Mouse (Mus musculus) right cerebral cortex, postnatal 36 days (tissue): ENCODE measurements around the gene Hmmr.

Experiments used
- DNase-seq, 2 experiments: peaks; one replicate each; pipeline ENCODE4 v3.0.0; 2022; ENCODE audit warnings: low spot score in 2 of 2, mixed read lengths in 1 of 2

Gene Hmmr

DNA sequence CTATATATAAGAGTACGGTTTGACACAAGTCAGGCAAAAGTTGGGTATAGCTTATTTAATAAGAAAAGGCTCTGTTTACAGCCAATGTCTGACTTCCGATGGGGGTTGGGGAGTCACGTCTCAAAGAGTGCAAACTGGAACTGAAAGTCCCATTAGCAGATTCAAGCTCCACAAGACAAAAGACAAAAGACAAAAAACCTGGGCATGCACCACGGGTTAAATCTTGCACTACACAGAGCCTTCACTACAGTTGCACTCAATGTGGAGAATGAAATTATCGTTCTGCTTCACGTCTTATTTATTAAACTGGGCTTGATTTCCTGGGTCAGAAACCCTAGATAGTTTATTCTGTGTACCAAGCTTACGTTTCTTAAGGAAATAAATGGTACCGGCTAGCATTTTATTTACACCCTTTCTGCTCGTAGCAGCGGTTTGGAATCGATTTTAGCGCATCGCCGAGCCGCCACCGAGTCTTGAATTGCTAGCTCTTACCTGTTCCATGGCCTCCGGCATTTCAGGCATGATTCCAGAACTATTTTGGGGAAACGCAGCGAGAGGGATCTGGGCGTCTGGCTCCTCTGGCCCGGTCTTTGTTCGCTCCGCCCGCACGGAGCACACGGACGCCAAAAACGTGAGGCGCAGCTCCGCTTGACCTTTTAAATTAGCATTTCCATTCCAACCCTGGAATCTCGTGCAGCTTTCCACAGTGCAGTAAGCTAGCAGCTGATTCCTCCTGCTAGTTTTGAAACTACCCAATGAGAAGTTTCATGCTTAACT, 38.7 kb downstream of the Hmmr start:
- DNase-seq = peak; percentile 26 to 38

DNA sequence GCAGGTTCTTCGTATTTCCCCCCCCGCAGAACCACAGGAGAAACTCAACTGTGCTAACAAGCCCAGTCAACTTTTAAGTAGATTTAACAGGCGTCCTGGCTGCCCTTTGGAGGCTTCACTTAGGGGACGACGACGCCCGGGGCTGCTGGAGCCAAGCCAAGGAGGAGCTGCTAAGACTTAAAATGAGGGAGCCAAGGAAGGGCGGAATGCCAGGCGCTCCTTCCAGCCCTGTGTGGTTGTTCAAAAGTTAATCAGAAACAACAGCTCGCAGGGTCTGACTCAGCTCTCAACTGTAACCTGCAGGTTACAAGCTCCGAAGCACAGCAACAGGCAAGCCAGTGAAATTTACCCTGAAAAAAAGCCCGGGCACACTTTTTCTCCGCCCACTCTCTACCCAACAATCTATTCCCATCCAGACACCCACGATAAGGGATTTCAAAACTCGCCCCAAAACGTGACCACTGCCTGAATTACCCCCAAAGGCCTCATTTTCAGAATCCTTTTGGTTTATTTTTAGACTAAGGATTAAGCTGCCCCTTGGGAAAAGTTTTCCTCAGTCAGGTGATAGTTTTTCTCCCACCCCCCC, 39.8 kb downstream of the Hmmr start:
- peak; percentile 34 to 44 for DNase-seq

DNA sequence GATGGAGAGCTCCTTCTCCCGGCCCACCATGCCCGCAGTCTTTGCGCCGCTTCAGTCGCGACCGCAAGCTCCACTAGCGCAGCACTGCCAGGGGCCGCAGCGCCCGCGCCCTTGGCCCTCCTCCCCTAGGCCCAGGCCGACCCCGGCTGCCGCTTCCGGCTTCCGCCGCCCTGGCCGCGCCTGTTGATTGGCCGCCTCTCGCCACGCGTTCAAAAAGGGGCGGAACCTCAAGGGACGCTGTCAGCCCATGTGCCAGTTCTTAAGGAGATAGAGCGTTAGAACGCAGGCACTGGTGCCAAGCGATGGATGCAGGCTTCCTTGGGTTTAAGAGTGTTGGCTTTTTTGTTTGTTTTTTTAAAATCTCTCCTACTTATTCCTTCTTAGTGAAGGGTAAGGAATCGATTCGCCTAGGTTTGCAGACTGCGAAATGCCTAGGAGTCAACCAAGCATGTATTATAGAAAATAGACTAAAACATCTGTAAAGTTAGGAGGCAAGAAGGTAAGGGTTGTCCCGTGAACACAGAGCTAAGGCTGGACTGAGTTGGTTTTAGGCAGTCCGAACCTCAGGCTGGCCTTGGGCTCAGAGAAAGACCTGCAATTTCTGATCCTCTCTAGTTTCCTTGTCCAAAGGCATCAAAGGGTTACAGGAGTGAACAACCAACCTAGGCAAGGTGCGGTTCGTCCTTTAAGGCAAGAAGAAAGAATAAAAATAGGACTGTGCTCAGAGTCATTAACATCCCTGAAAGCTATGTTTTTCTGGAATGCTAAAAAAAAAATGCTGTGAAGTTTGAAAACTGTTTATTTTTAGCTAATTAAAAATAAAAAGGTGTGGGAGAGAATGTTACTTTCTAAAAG, 40.5 kb downstream of the Hmmr start:
- peak; percentile 90 to 93 for DNase-seq

DNA sequence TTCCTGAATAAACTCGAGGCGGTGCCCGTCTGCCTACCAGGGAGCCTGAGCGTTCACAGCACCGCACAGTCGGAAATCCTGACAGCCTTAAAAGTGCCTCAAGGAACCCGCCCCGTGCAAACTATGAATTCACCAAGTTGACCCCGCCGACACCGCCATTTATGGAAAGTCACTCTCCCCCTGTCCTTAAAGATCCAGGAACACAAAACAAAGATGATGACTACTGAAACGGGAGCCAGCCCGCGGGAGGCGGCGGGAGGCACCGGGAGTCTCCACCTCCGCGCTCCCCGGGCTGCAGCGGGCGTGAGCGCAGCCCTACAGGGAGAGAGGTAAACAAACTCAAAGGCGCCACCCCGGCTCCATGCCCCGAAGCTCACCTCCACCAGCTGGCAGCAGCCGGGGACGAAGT, 41.1 kb downstream of the Hmmr start:
- DNase-seq = no peak

DNA sequence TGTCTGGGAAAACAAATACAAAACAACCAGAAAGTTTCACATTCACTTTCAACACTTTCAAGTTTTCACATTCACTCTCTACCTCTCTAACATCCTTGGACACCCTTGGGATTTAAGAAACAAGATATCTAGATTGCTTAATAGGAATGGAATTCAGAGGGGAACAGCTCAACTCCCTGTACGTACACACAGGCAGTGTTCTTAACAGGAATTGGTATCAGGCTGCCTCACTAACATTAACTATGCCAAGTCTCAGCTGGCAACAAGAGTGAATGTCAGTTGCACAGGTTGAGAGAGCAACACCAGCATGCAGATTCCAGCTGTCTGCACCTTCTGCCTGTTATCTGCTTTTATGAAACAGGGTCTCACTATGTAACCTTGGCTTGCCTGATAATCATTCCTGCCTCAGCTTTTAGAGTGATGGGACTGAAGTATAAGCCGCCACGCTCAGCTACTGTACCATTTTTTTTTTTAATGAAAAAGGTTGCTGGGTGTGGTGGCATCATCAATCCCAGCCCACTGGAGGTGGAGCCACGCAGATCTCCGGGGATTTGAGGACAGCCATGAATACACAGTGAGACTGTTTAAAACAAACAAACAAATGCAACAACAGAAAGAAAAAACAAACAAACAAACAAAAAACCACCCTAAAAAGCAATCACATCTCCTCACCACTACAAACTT, 42.6 kb downstream of the Hmmr start:
- DNase-seq = no peak

DNA sequence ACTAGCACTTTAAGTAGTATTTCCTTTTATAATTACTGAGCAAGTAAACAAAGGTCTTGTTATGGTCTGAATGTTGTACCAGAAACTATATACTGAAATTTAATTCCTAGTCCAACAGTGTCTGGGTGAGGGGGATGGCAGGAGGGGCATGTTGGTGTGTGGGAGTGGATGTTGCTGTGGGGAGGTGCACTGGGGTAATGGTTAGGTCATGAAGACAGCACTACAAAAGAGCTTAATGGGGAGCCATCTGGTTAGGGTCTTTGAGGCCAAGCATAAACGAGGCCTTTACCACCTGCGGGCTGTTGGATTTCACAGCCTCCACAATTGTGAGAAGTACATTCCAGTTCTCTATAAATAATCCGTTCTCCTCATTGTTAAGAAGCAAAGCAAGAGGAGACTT, 49.9 kb downstream of the Hmmr start:
- DNase-seq = no peak

DNA sequence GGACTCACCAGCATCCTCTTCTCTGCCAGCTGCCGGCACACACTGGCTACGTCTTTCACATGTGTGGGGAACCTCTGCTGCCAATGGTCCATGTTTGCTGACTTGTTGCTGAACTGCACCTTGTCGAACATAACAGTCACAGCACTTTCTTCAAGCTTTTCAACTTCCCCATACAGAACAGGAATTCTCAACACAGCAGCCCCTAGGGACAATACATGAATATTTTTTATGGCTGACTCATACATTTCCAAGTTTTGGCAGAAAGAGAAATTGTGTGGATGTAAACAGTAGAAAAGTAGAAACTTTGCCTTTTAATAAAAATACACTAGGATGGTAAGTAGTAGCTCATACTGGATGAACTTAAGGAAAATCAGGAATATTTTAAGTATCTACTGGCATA, 50.8 kb downstream of the Hmmr start:
- no peak for DNase-seq

DNA sequence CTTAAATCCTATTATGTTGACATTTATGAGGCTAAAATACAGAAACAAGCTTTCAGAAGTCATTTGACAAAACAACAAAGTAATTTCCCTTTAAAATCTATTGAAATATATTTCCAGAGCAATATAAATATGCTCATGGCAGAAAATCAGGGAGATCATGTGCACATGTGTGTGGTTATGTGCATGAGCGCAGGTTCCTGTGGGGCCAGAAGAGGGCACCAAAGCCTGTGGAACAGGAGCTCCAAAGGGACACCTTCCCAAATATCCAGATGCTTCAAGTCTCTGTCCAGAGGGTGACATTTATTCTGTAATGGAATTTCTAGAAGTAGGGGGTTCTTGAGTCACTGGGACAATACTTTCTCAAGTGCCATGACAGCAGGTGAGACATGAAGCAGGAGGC, 56.1 kb downstream of the Hmmr start:
- DNase-seq = no peak

DNA sequence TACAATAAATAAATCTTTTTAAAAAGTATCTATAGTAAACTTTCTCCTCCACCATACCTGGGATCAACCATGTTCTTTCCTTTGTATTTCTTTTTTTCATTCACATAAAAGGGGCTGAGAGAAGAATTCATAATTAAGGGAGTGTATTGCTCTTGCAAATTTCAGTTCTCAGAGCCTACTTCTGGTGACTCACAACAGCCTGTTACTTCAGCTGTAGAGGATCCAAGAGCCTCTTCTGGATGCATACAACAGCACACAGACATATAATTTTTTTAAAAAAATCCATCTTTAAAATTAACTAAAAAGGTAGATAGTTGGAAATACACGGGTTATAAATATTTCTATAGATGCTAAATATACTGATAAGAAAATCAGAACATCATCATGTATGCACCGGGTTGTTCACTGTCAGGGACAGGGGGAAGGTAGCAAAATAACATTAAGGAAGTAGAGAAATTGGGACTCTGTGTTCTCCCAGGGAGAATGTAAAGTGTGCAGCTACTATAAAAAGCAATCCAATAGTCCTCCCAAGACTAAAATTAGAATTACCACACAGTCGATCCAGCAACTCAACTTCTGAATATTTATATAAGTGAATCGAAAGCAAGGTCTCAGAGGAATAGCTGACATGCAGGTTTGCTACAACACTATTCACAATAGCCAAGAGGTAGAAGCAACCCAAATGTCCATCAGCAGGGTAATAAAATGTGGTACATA, 58.0 kb downstream of the Hmmr start:
- DNase-seq = no peak
